Mouse (Mus musculus) bone marrow, adult 2 months (tissue): ENCODE results near the gene Borcs8.

Source experiments
- CTCF ChIP-seq: fragments of 200-500 bp; IDR thresholded peaks from 2 replicates; pipeline ENCODE4 v1.5.1; 2011; ENCODE audit warnings: low read length, control low read depth; ENCODE audit not compliant: control insufficient read depth, insufficient read depth
- POLR2A ChIP-seq: fragments of 200-500 bp; IDR thresholded peaks from 2 replicates; pipeline ENCODE4 v1.6.1; 2011; ENCODE audit warnings: low read depth, mild to moderate bottlenecking, control low read depth, low read length, borderline replicate concordance; ENCODE audit not compliant: control insufficient read depth

- TF ChIP-seq CTCF (no peak), POLR2A (no peak)
These were observed 54.9 kb downstream of the Borcs8 start for GRCm38 (mm10) chr8:70194191-70194590.
